Mouse (Mus musculus) MEL (cell line): Measurements from ENCODE around the gene Ints6. TPM values are rescaled to one million over a fixed set of nuclear protein-coding genes. Genes with fewer than 3 reads are reported as not detected.

ENCODE experiments used
- DNase-seq: peaks from one replicate; pipeline ENCODE4 v3.0.0; 2011; ENCODE audit warnings: low read depth, low spot score
- H3K27ac ChIP-seq: 2 replicates; pipeline ENCODE4 v1.5.1; 2012; ENCODE audit warnings: low read depth, mild to moderate bottlenecking, control low read depth, low read length, moderate library complexity; ENCODE audit not compliant: control insufficient read depth
- H3K27me3 ChIP-seq, 2 experiments: fragments of 150-350 bp in 1 of 2; sonication (generic) in 1 of 2; 2 replicates each; pipeline ENCODE4 v1.6.1; 2012; ENCODE audit warnings: low read length in 2 of 2, mild to moderate bottlenecking in 2 of 2, improper control_type of control experiment in 1 of 2, moderate library complexity in 1 of 2; ENCODE audit not compliant: insufficient read depth in 2 of 2, control insufficient read depth in 1 of 2
- H3K36me3 ChIP-seq, 2 experiments: 2 replicates each; pipeline ENCODE4 v1.6.1; 2012 to 2014; ENCODE audit warnings: low read length in 2 of 2, improper control_type of control experiment in 1 of 2, inconsistent platforms in 1 of 2, mild to moderate bottlenecking in 1 of 2; ENCODE audit not compliant: insufficient read depth in 2 of 2, control insufficient read depth in 1 of 2
- H3K4me1 ChIP-seq, 2 experiments: fragments of 150-350 bp in 1 of 2; sonication (generic) in 1 of 2; 2 replicates each; pipeline ENCODE4 v1.6.1; 2012; ENCODE audit warnings: low read length in 2 of 2, improper control_type of control experiment in 1 of 2, mild to moderate bottlenecking in 1 of 2; ENCODE audit not compliant: insufficient read depth in 2 of 2, control insufficient read depth in 1 of 2
- H3K4me3 ChIP-seq, 2 experiments: fragments of 150-350 bp in 1 of 2; sonication (generic) in 1 of 2; 2 replicates each; pipeline ENCODE4 v1.5.1; 2012; ENCODE audit warnings: low read depth in 2 of 2, low read length in 2 of 2, mild to moderate bottlenecking in 2 of 2, moderate library complexity in 2 of 2, control low read depth in 1 of 2, improper control_type of control experiment in 1 of 2; ENCODE audit not compliant: control insufficient read depth in 1 of 2, insufficient read depth in 1 of 2
- H3K79me2 ChIP-seq: 2 replicates; pipeline ENCODE4 v1.6.1; 2012; ENCODE audit warnings: mild to moderate bottlenecking, low read length, moderate library complexity; ENCODE audit not compliant: control insufficient read depth, poor library complexity, insufficient read depth
- H3K9ac ChIP-seq: 2 replicates; pipeline ENCODE4 v1.6.1; 2012; ENCODE audit warnings: low read depth, mild to moderate bottlenecking, control low read depth, low read length, moderate library complexity; ENCODE audit not compliant: control insufficient read depth, poor library complexity, severe bottlenecking
- H3K9me3 ChIP-seq: fragments of 150-350 bp; sonication (generic); replicated peaks from 2 replicates; pipeline ENCODE4 v1.6.1; 2012; ENCODE audit warnings: mild to moderate bottlenecking, low read length, improper control_type of control experiment, moderate library complexity; ENCODE audit not compliant: insufficient read depth
- CHD2 ChIP-seq: IDR thresholded peaks from 2 replicates; pipeline ENCODE4 v1.6.1; 2011; ENCODE audit warnings: low read length, improper control_type of control experiment
- E2F4 ChIP-seq: IDR thresholded peaks from 2 replicates; pipeline ENCODE4 v1.6.1; 2011; ENCODE audit warnings: low read depth, low read length, improper control_type of control experiment, borderline replicate concordance
- GATA1 ChIP-seq: IDR thresholded peaks from 2 replicates; pipeline ENCODE4 v1.6.1; 2011; ENCODE audit warnings: low read depth, low read length, improper control_type of control experiment
- JUND ChIP-seq: IDR thresholded peaks from 2 replicates; pipeline ENCODE4 v1.6.1; 2011; ENCODE audit warnings: low read depth, mild to moderate bottlenecking, improper control_type of control experiment, low read length
- KAT2A ChIP-seq: conservative IDR thresholded peaks from 2 replicates; pipeline ENCODE4 v1.6.1; 2012; ENCODE audit warnings: low read depth, low read length, improper control_type of control experiment, inconsistent platforms
- MAFK ChIP-seq: IDR thresholded peaks from 2 replicates; pipeline ENCODE4 v1.6.1; 2011; ENCODE audit warnings: low read depth, mild to moderate bottlenecking, low read length, improper control_type of control experiment, borderline replicate concordance
- MEF2A ChIP-seq: IDR thresholded peaks from 2 replicates; pipeline ENCODE4 v1.6.1; 2014; ENCODE audit warnings: low read depth, mild to moderate bottlenecking, inconsistent platforms, low read length, improper control_type of control experiment; ENCODE audit not compliant: poor library complexity, insufficient replicate concordance, severe bottlenecking; ENCODE audit errors: extremely low read depth
- MYC ChIP-seq: IDR thresholded peaks from 2 replicates; pipeline ENCODE4 v1.6.1; 2011; ENCODE audit warnings: low read depth, mild to moderate bottlenecking, low read length, improper control_type of control experiment, moderate library complexity
- POLR2A ChIP-seq, 2 experiments: IDR thresholded peaks; 2 replicates each; pipeline ENCODE4 v1.6.1; 2011 to 2012; ENCODE audit warnings: low read length in 2 of 2, mild to moderate bottlenecking in 2 of 2, control low read depth in 1 of 2, improper control_type of control experiment in 1 of 2, low read depth in 1 of 2, moderate library complexity in 1 of 2; ENCODE audit not compliant: control insufficient read depth in 1 of 2, insufficient read depth in 1 of 2, poor library complexity in 1 of 2
- POLR2AphosphoS2 ChIP-seq: IDR thresholded peaks from 2 replicates; pipeline ENCODE4 v1.6.1; 2011; ENCODE audit warnings: low read length, improper control_type of control experiment
- RAD21 ChIP-seq: IDR thresholded peaks from 2 replicates; pipeline ENCODE4 v1.6.1; 2011; ENCODE audit warnings: mild to moderate bottlenecking, low read depth, low read length, improper control_type of control experiment
- RCOR1 ChIP-seq: IDR thresholded peaks from 2 replicates; pipeline ENCODE4 v1.6.1; 2012; ENCODE audit warnings: low read depth, mild to moderate bottlenecking, inconsistent platforms, low read length, improper control_type of control experiment
- TBP ChIP-seq: IDR thresholded peaks from 2 replicates; pipeline ENCODE4 v1.8.0; 2011; ENCODE audit warnings: low read depth, low read length, improper control_type of control experiment
- TCF12 ChIP-seq: IDR thresholded peaks from 2 replicates; pipeline ENCODE4 v1.6.1; 2014; ENCODE audit warnings: low read depth, mild to moderate bottlenecking, inconsistent platforms, low read length, improper control_type of control experiment, moderate library complexity
- USF2 ChIP-seq, 2 experiments: IDR thresholded peaks; 2 replicates each; pipeline ENCODE4 v1.6.1; 2011 to 2012; ENCODE audit warnings: improper control_type of control experiment in 2 of 2, low read length in 2 of 2, borderline replicate concordance in 1 of 2, inconsistent platforms in 1 of 2, low read depth in 1 of 2, mild to moderate bottlenecking in 1 of 2; ENCODE audit not compliant: insufficient read depth in 1 of 2
- ZC3H11A ChIP-seq: IDR thresholded peaks from 2 replicates; pipeline ENCODE4 v1.6.1; 2012; ENCODE audit warnings: low read depth, mild to moderate bottlenecking, inconsistent platforms, low read length, improper control_type of control experiment
- ZKSCAN1 ChIP-seq: IDR thresholded peaks from 2 replicates; pipeline ENCODE4 v1.6.1; 2012; ENCODE audit warnings: low read depth, mild to moderate bottlenecking, inconsistent platforms, low read length, improper control_type of control experiment, moderate library complexity
- ZMIZ1 ChIP-seq: IDR thresholded peaks from 2 replicates; pipeline ENCODE4 v1.6.1; 2012; ENCODE audit warnings: low read depth, mild to moderate bottlenecking, inconsistent platforms, low read length, improper control_type of control experiment, moderate library complexity
- polyA plus RNA-seq, 2 experiments: library from polyadenylated mRNA; stranded (reverse) in 1 of 2; unstranded in 1 of 2; fragments of >175 nt in 1 of 2; fragments of >200 nt in 1 of 2; gene quantifications; 2 replicates each; pipeline versions ENCODE4 v1.2.1 to v1.2.4; 2012; ENCODE audit warnings: low replicate concordance in 2 of 2, low read depth in 1 of 2; ENCODE audit not compliant: insufficient read length in 2 of 2, insufficient read depth in 1 of 2, missing spikeins in 1 of 2
- total RNA-seq: library from RNA; depleted of rRNA; stranded (reverse); fragments of 300-350 nt; gene quantifications from 2 replicates; pipeline ENCODE4 v1.2.3, GENCODE M21; 2012

Ints6 gene
- total and polyA plus RNA-seq, 3 experiments, result 27.4 to 150 (median 29.1) TPM

DNA sequence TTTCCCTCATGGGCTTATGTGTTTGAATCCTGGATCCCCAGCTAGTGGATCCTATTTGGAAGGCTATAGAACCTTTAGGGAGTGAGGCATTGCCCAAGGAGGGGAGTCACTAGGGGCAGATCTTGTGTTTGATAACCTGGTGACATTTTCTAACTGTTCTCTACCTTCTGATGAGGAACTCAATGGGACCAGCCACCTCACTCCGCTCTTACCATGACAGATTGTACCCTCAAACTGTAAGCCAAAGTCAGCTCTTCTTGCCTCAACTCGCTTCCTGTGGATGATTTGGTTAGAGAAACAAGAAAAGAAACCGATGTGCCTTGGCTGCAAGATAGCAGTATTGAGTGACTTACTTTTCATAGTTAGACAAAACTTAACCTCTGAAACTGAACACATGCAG, 109.2 kb downstream of the Ints6 start:
- H3K79me2 ChIP-seq, result no peaks in the 10 kb centered on the region
- DNase-seq, result no peak
- H3K27ac ChIP-seq, result no peak overlapping the region
- H3K4me3 ChIP-seq, result no peak overlapping the region
- no peaks in the 10 kb centered on the region for H3K36me3 ChIP-seq
- H3K27me3 ChIP-seq, result peaks cover 0 to 4% of the 10 kb centered on the region in 2 experiments; a peak in 2 of 4 replicates
- TF ChIP-seq E2F4 (no peak), MEF2A (no peak), MAFK (no peak), RAD21 (no peak), POLR2AphosphoS2 (no peak)
- H3K9me3 ChIP-seq, result no peaks in the 10 kb centered on the region
- H3K9ac ChIP-seq, result no peak overlapping the region
- H3K4me1 ChIP-seq, result no peaks in the 10 kb centered on the region

DNA sequence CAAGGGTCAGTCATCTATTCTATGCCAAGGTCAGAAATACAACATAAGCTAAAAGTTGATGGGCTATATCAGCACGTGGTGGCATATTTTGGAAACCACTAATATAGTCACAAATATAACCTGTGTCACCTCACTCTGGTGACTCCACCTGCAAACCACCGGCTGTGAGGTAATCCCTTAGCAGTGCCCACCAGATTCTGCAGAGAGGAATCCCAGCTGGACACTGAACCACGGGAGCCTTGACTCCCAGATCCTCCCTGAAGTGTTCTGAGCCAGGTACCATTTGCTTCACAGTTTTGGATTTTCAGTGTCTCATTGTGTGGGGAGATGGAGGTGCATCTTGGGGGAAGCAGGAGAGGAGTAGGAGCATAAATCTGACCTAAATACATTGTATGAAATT, 110.6 kb downstream of the Ints6 start:
- no peaks in the 10 kb centered on the region for H3K9me3 ChIP-seq
- H3K36me3 ChIP-seq, result no peaks in the 10 kb centered on the region
- H3K27me3 ChIP-seq, result no peaks in the 10 kb centered on the region; a peak in 1 of 4 replicates
- DNase-seq, result no peak
- no peaks in the 10 kb centered on the region for H3K4me1 ChIP-seq
- no peak overlapping the region for H3K9ac ChIP-seq
- no peak overlapping the region for H3K27ac ChIP-seq
- H3K4me3 ChIP-seq, result no peak overlapping the region
- TF ChIP-seq USF2 (IDR thresholded peaks at IDR 0.05; ENCODE audit: borderline replicate concordance in 1 of 2, insufficient read depth in 1 of 2, low read depth in 1 of 2, low read length in 2 of 2) (no peak), KAT2A (no peak), POLR2A (IDR thresholded peaks at IDR 0.05; ENCODE audit: control insufficient read depth in 1 of 2, insufficient read depth in 1 of 2, low read depth in 1 of 2, low read length in 2 of 2, poor library complexity in 1 of 2) (no peak), CHD2 (no peak), TCF12 (no peak), MYC (no peak), JUND (no peak), ZKSCAN1 (no peak), RCOR1 (no peak), TBP (no peak), GATA1 (no peak), ZC3H11A (no peak), ZMIZ1 (no peak)
- no peaks in the 10 kb centered on the region for H3K79me2 ChIP-seq
